Mouse (Mus musculus): Measurements from ENCODE around the gene Smim17. TPM values are rescaled to one million over a fixed set of nuclear protein-coding genes. Genes with fewer than 3 reads are reported as not detected.

The Smim17 gene
- 8.2 and 8.3 TPM in 2 replicates for polyA plus RNA-seq (2014; fragmentation: Nextera tagmentation; extraction: Ambion mirVana)

DNA sequence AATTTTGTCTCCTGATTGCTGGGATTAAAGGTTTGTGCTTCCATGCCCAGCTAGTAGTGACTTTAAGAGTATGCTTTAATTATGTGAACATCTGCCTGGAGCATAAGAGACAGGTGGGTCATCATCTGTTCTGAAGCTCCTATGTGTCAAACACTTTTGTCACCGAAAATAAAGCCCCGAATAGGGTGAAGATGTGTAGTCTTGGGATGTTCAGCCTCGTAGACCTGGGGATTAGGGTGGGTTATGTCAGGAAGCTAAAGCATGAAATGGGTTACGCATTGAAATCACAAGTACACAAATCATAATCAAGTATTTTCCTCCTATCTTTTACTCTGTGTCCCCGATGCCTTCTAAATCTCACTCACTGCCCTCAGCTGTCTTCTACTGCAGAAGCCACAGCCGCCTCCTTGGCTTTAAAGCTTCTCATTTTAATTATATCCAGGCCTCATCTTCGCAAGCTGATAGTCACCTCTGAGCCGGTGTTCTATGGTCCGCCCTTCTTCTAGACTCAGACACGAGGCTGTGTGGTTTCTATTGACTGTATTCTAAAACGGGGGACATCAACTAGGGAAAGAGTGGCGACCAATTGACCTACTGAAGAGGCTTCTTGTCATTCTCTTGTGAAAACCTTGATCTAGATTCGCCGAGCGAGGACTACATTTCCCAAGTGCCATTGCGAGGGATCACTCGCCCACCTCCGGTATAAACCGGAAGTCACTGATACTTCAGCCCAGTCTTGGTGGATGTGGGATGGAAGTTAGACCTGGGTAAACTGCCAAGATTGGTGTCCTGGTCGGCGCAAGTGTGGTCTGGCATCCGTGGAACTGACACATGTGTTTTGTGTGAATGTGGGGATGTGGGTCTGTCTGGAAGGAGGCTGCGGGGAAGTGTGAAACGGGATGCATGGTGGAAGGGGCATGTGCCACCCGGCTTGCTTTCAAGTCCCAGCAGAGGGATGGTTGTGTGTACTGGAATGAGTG is at the start of gene Smim17:
TSS of gene Smim17 (plus strand) at position 720 of the 980 bp plus-strand sequence.
- ATAC-seq (ENCODE audit: low FRiP score) (peak; percentile 91), DNase-seq (ENCODE audit: low spot score) (peak; percentile 79)
- Histone ChIP-seq H3K9me3 (ENCODE audit: control insufficient read depth, low read length) (no peaks in the 10 kb centered on the region), H3K9ac (peak within 1 kb of the TSS; percentile 55), H3K27me3 (ENCODE audit: control insufficient read depth, insufficient read depth, low read length) (no peaks in the 10 kb centered on the region), H3K4me1 (replicated peaks; ENCODE audit: control insufficient read depth, insufficient read depth, low read length) (peaks cover 8% of the 10 kb centered on the region), H3K4me2 (replicated peaks) (peak within 1 kb of the TSS; percentile 66), H3K4me3 (replicated peaks; ENCODE audit: low read length) (peak within 1 kb of the TSS; percentile 40), H3K36me3 (replicated peaks; ENCODE audit: control insufficient read depth, insufficient read depth) (peaks cover 31% of the 10 kb centered on the region), H3K27ac (no peak within 1 kb of the TSS)
- WGBS = 29% methylated on average over 25 of the region's 25 CpGs

- Histone ChIP-seq H3K9me3 (ENCODE audit: control insufficient read depth, low read length) (no peaks in the 10 kb centered on the region), H3K4me2 (replicated peaks) (no peak overlapping the region), H3K9ac (no peak overlapping the region), H3K36me3 (replicated peaks; ENCODE audit: control insufficient read depth, insufficient read depth) (peaks cover 18% of the 10 kb centered on the region), H3K27ac (no peak overlapping the region), H3K4me1 (replicated peaks; ENCODE audit: control insufficient read depth, insufficient read depth, low read length) (0 out of 2 replicates have a peak, but pooled peaks cover 5% of the 10 kb centered on the region), H3K27me3 (ENCODE audit: control insufficient read depth, insufficient read depth, low read length) (no peaks in the 10 kb centered on the region), H3K4me3 (replicated peaks; ENCODE audit: low read length) (no peak overlapping the region)
- ATAC-seq (ENCODE audit: low FRiP score) = no peak
- 85% methylated on average over 2 of the region's 2 CpGs for whole genome bisulfite sequencing
- DNase-seq (ENCODE audit: low spot score) = no peak
These were observed 40.4 kb upstream of the Smim17 start for GRCm38 (mm10) chr7:6358121-6358520.

GRCm38 (mm10) chr7:6358937-6359590 is 39.5 kb upstream of the Smim17 start:
- Histone ChIP-seq H3K36me3 (replicated peaks; ENCODE audit: control insufficient read depth, insufficient read depth) (peaks cover 9% of the 10 kb centered on the region; the same call in 1 of the 2 replicates), H3K4me1 (replicated peaks; ENCODE audit: control insufficient read depth, insufficient read depth, low read length) (peaks cover 7% of the 10 kb centered on the region; the same call in 1 of the 2 replicates), H3K27ac (no peak overlapping the region), H3K4me2 (replicated peaks) (no peak overlapping the region), H3K9ac (no peak overlapping the region), H3K4me3 (replicated peaks; ENCODE audit: low read length) (no peak overlapping the region), H3K9me3 (ENCODE audit: control insufficient read depth, low read length) (no peaks in the 10 kb centered on the region), H3K27me3 (ENCODE audit: control insufficient read depth, insufficient read depth, low read length) (no peaks in the 10 kb centered on the region)
- DNase-seq (ENCODE audit: low spot score) = peak; percentile 90
- 52% methylated on average over 10 of the region's 10 CpGs for WGBS
- ATAC-seq (ENCODE audit: low FRiP score) = no peak

- H3K36me3 ChIP-seq (replicated peaks; ENCODE audit: control insufficient read depth, insufficient read depth) = no peaks in the 10 kb centered on the region
- no peaks in the 10 kb centered on the region for H3K9me3 ChIP-seq (ENCODE audit: control insufficient read depth, low read length)
- H3K9ac ChIP-seq = no peak overlapping the region
- no peaks in the 10 kb centered on the region for H3K27me3 ChIP-seq (ENCODE audit: control insufficient read depth, insufficient read depth, low read length)
- H3K27ac ChIP-seq = no peak overlapping the region
- DNase-seq (ENCODE audit: low spot score) (no peak), ATAC-seq (ENCODE audit: low FRiP score) (no peak)
- WGBS = 21% methylated on average over 9 of the region's 9 CpGs
- H3K4me1 ChIP-seq (replicated peaks; ENCODE audit: control insufficient read depth, insufficient read depth, low read length) = peaks cover 14% of the 10 kb centered on the region; the same call in 1 of the 2 replicates
- H3K4me3 ChIP-seq (replicated peaks; ENCODE audit: low read length) = no peak overlapping the region
- no peak overlapping the region for H3K4me2 ChIP-seq (replicated peaks)
These were observed 37.9 kb upstream of the Smim17 start for GRCm38 (mm10) chr7:6360477-6361060.

GRCm38 (mm10) chr7:6361756-6362155 is 36.8 kb upstream of the Smim17 start:
- WGBS = 29% methylated on average over 7 of the region's 7 CpGs
- Histone ChIP-seq H3K4me1 (replicated peaks; ENCODE audit: control insufficient read depth, insufficient read depth, low read length) (peaks cover 14% of the 10 kb centered on the region; the same call in 1 of the 2 replicates), H3K9ac (peak overlapping the region; percentile 72), H3K27me3 (ENCODE audit: control insufficient read depth, insufficient read depth, low read length) (no peaks in the 10 kb centered on the region), H3K4me2 (replicated peaks) (peak overlapping the region; percentile 65), H3K4me3 (replicated peaks; ENCODE audit: low read length) (peak overlapping the region; percentile 42), H3K9me3 (ENCODE audit: control insufficient read depth, low read length) (no peaks in the 10 kb centered on the region), H3K36me3 (replicated peaks; ENCODE audit: control insufficient read depth, insufficient read depth) (no peaks in the 10 kb centered on the region), H3K27ac (peak overlapping the region; percentile 96)
- DNase-seq (ENCODE audit: low spot score) (no peak), ATAC-seq (ENCODE audit: low FRiP score) (no peak)

- ATAC-seq (ENCODE audit: low FRiP score) = peak; percentile 93
- peak overlapping the region; percentile 42 for H3K4me3 ChIP-seq (replicated peaks; ENCODE audit: low read length)
- peaks cover 14% of the 10 kb centered on the region; the same call in 1 of the 2 replicates for H3K4me1 ChIP-seq (replicated peaks; ENCODE audit: control insufficient read depth, insufficient read depth, low read length)
- no peaks in the 10 kb centered on the region for H3K9me3 ChIP-seq (ENCODE audit: control insufficient read depth, low read length)
- DNase-seq (ENCODE audit: low spot score) = peak; percentile 97
- under 1% methylated on average over 38 of the region's 38 CpGs for WGBS
- no peaks in the 10 kb centered on the region for H3K36me3 ChIP-seq (replicated peaks; ENCODE audit: control insufficient read depth, insufficient read depth)
- peak overlapping the region; percentile 72 for H3K9ac ChIP-seq
- no peaks in the 10 kb centered on the region for H3K27me3 ChIP-seq (ENCODE audit: control insufficient read depth, insufficient read depth, low read length)
- peak overlapping the region; percentile 96 for H3K27ac ChIP-seq
- H3K4me2 ChIP-seq (replicated peaks) = peak overlapping the region; percentile 65
These were observed 36.1 kb upstream of the Smim17 start for GRCm38 (mm10) chr7:6362268-6363046.

- Histone ChIP-seq H3K9me3 (ENCODE audit: control insufficient read depth, low read length) (no peaks in the 10 kb centered on the region), H3K4me3 (replicated peaks; ENCODE audit: low read length) (peak within 1 kb of the TSS; percentile 42), H3K27ac (peak within 1 kb of the TSS; percentile 96), H3K27me3 (ENCODE audit: control insufficient read depth, insufficient read depth, low read length) (no peaks in the 10 kb centered on the region), H3K36me3 (replicated peaks; ENCODE audit: control insufficient read depth, insufficient read depth) (no peaks in the 10 kb centered on the region), H3K4me2 (replicated peaks) (peak within 1 kb of the TSS; percentile 65), H3K4me1 (replicated peaks; ENCODE audit: control insufficient read depth, insufficient read depth, low read length) (peaks cover 14% of the 10 kb centered on the region; the same call in 1 of the 2 replicates), H3K9ac (peak within 1 kb of the TSS; percentile 72)
- ATAC-seq (ENCODE audit: low FRiP score) (peak; percentile 85), DNase-seq (ENCODE audit: low spot score) (peak; percentile 93)
- WGBS = under 1% methylated on average over 23 of the region's 23 CpGs
These were observed 35.4 kb upstream of the Smim17 start, which contains the start of gene Zfp78 for GRCm38 (mm10) chr7:6363047-6363488. TSS of gene Zfp78 (plus strand) at chr7:6363280.

DNA sequence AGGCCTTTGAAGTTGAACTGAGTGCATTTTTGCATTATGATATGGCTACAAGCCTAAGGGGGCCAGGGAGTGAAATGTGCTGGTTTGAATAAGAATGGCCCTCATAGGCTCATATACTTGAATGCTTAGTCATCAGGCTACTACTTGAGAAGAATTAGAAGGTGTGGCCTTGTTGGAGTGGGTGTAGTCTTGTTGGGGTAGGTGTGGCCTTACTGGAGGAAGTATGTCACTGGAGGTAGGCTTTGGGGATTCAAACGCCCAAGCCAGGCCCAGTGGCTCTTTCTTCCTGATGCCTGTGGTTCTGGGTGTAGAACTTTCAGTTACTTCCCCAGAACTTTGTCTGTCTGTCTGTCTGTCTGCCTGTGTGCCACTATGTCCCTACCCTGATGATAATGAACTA is 33.8 kb upstream of the Smim17 start:
- H3K4me1 ChIP-seq (replicated peaks; ENCODE audit: control insufficient read depth, insufficient read depth, low read length) = peaks cover 14% of the 10 kb centered on the region; the same call in 1 of the 2 replicates
- peak overlapping the region; percentile 65; the same call in 1 of the 2 replicates for H3K4me2 ChIP-seq (replicated peaks)
- ATAC-seq (ENCODE audit: low FRiP score) (no peak), DNase-seq (ENCODE audit: low spot score) (no peak)
- no peaks in the 10 kb centered on the region for H3K36me3 ChIP-seq (replicated peaks; ENCODE audit: control insufficient read depth, insufficient read depth)
- no peak overlapping the region for H3K4me3 ChIP-seq (replicated peaks; ENCODE audit: low read length)
- H3K9me3 ChIP-seq (ENCODE audit: control insufficient read depth, low read length) = no peaks in the 10 kb centered on the region
- no peak overlapping the region for H3K9ac ChIP-seq
- H3K27ac ChIP-seq = no peak overlapping the region
- H3K27me3 ChIP-seq (ENCODE audit: control insufficient read depth, insufficient read depth, low read length) = no peaks in the 10 kb centered on the region
- WGBS = 67% methylated on average over 1 of the region's 1 CpGs

All from hindbrain, embryonic 14.5 days (tissue).